Mouse (Mus musculus): ENCODE data around the gene Fis1. TPM values are rescaled to one million over a fixed set of nuclear protein-coding genes. Genes with fewer than 3 reads are reported as not detected.

Gene Fis1
- total RNA-seq (2021): 100 to 1,000 TPM; 211 to 213 TPM
- long read RNA-seq, experiment 1, transcript Fis1-201 (5 exons, 786 nt): major isoform, 144 of 183 reads
- long read RNA-seq, experiment 1, transcript Fis1-202 (5 exons, 948 nt): minor isoform, 21 of 183 reads
- long read RNA-seq, experiment 1, partial matches to known transcripts: 3 of 183 reads
- long read RNA-seq, experiment 1, other reads (novel, unspliced or antisense): 11 of 183 reads
- long read RNA-seq, experiment 2, transcript Fis1-201 (5 exons, 786 nt): major isoform, 110 of 161 reads
- long read RNA-seq, experiment 2, transcript Fis1-202 (5 exons, 948 nt): minor isoform, 17 of 161 reads
- long read RNA-seq, experiment 2, partial matches to known transcripts: 9 of 161 reads
- long read RNA-seq, experiment 2, other reads (novel, unspliced or antisense): 17 of 161 reads

- peak; percentile 89 to 91 for DNase-seq (ENCODE audit: low spot score in 2 of 2)
Measured at GRCm38 (mm10) chr5:136953015-136953414, at the start of gene Fis1. TSS of gene Fis1 (plus strand) at chr5:136953275.

GRCm38 (mm10) chr5:136904621-136905020 is 48.5 kb upstream of the Fis1 start:
- no peak for DNase-seq (ENCODE audit: low spot score in 2 of 2)

GRCm38 (mm10) chr5:136905630-136906029 is 47.4 kb upstream of the Fis1 start:
- DNase-seq (ENCODE audit: low spot score in 2 of 2): no peak

DNA sequence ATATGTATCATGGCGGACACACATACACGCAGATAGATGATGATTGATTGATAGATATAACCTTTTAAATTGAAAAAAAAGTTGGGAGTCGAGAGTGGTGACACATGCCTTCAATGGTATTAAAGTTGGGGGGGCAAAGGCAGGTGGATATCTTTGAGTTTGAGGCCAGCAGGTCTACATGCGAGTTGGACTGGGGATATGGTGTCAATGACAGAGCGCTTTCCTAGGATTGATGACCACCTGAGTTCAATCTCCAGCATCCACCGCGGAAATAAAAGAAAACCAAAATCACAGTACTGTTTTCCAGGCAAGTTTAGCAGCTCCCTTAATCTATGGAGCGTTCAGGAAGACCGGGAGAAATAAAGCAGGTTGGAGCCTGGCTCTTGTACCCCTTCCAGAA is 45.5 kb upstream of the Fis1 start:
- DNase-seq (ENCODE audit: low spot score in 2 of 2): no peak

DNA sequence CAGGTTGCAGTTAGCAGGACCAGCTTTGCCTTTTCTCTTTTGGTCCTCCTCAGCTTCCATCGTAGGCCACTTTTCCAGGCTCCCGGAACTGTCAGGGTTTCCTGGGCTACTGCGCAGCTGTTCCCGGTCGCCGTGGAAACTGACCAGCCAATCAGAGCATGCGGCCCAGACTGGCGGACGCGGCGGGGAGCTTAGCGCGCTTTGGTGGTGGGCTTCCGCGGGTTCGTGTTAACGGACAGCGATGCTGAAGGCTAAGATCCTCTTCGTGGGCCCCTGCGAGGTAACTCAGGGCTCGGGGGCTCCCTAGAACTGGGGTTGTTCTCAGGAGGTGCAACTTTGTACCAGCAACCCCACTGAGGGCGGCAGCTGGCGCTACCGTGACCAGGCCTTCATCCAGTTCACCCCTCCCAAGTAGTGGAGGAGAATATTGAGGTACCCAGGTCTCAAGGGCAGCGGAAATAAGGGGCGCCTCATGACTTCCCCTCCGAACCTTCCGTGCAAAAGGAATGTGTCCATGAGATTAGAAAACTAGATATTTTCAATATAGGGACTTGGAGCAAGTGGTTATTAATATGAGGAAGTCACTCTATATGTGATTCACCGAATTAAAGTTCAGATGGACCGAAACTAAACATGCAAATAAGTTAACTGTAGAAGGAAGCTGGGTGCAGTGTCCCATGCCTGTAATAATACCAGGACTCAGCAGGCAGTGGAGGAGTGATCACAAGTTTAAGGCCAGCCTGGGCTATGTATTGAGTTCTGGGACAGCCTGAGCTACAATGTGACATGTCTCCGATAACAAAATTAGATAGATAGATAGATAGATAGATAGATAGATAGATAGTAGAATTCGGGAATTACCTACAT is 44.9 kb upstream of the Fis1 start, which contains the start of gene Ift22:
Ift22 (plus strand) TSS at position 160 of the 867 bp plus-strand sequence.
- DNase-seq (ENCODE audit: low spot score in 2 of 2): peak; percentile 88 to 89

DNA sequence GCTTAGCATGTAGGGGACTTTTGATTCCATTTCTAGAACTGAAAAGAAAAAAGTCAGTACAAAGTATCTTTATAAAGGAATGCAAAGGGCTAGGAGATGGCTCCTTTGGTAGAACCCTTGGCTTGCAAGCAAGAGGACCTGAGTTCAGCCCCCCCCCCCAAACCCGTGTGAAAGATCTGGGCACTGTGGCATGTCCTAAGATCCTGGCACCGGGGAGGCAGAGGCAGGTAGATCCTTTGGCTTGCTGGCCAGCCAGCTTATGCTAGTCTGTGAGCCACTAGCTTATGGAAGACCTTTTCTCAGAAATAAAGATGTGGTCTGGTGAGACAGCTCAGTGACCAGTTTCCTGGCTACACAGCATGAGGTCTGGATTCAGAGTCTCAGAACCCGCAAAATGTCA is 38.9 kb upstream of the Fis1 start:
- no peak for DNase-seq (ENCODE audit: low spot score in 2 of 2)

- no peak for DNase-seq (ENCODE audit: low spot score in 2 of 2)
Measured at GRCm38 (mm10) chr5:136917613-136918242, 35.3 kb upstream of the Fis1 start.

- peak; percentile 16 to 51 for DNase-seq (ENCODE audit: low spot score in 2 of 2)
Measured at GRCm38 (mm10) chr5:136918655-136919472, 34.2 kb upstream of the Fis1 start.

- no peak for DNase-seq (ENCODE audit: low spot score in 2 of 2)
Measured at GRCm38 (mm10) chr5:136919546-136920301, 33.4 kb upstream of the Fis1 start.

- DNase-seq (ENCODE audit: low spot score in 2 of 2): no peak
Measured at GRCm38 (mm10) chr5:136922830-136923229, 30.2 kb upstream of the Fis1 start.

GRCm38 (mm10) chr5:136923751-136924478 is 29.2 kb upstream of the Fis1 start:
- no peak for DNase-seq (ENCODE audit: low spot score in 2 of 2)

DNA sequence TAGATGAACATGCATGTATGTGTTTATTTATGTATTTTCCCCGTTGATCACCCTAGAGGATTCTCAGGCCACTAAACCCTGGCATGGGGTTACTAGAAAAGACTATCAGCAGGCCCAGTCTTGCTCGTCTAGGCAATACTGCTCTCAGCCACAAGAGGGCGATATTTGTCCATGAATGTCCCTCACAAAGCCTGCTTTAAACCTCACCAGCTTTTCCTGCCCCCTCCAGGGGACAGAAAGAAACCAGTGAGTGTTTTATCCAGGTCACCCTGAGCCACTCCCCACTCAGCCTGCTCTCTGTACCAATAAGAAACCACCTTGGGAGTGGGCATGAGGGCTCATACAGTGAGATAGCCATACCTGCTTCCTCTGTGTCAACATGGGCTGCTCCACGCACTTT is 24.0 kb upstream of the Fis1 start:
- DNase-seq (ENCODE audit: low spot score in 2 of 2): peak; percentile 52 to 62

- DNase-seq (ENCODE audit: low spot score in 2 of 2): no peak
Measured at GRCm38 (mm10) chr5:136931896-136932295, 21.2 kb upstream of the Fis1 start.

- DNase-seq (ENCODE audit: low spot score in 2 of 2): no peak
Measured at GRCm38 (mm10) chr5:136932956-136933355, 20.1 kb upstream of the Fis1 start.

DNA sequence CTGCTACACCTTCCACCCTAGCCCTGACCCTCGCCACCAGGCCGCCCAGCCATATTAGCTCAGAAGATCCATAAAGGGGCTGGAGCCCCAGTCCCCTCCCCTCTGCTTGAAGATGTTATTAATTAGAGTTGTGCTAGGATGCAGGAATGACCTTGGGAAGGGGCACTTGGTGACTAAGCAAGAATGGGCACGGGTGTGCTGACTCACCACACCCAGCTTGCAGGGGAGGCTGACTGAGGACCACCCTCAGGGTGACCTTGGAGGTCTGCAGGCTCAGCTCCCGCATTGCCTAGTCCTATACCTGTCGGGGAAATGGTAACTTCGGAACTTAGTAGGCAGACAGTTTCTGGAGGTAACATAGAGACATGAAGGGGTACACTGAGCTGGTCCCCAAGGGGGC is 19.1 kb upstream of the Fis1 start:
- DNase-seq (ENCODE audit: low spot score in 2 of 2): no peak

DNA sequence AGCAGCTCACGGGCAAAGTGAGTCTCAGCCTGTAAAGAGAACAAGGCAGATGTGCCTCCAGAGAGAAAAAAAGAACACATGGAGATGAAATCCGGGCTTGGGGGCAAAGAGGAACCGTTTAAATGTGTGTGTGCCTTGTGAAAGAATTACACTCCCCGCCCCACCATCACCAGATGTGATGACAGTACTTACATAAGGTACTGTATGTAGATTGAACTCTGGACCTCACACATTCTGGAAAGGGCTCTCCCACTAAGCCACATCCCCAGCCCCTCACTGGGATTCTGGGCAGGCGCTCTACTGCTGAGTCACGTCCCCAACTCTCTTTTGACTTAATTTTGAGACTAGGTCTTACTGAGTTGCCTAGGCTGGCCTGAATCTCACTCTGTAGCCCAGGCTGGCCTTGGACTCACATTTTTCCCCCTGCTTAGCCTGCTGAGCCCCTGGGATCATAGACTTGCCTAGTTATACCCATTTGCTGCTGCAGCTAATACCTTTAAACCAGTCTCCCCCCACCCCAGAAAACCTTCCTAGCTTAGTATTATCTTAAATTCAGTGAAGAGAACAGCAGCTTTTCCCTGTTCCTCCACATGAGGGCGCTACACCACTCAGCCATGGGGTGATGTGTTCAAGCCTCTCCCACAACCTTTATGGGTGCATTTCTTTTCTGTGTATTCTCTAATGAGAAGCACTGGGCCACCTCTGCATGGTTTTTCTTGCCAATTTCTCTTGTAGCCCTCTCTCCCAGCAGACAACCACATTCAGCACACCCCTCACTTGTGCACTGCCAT is 17.0 kb upstream of the Fis1 start:
- DNase-seq (ENCODE audit: low spot score in 2 of 2): no peak

- no peak for DNase-seq (ENCODE audit: low spot score in 2 of 2)
Measured at GRCm38 (mm10) chr5:136936750-136937149, 16.3 kb upstream of the Fis1 start.

GRCm38 (mm10) chr5:136937621-136938020 is 15.5 kb upstream of the Fis1 start:
- no peak for DNase-seq (ENCODE audit: low spot score in 2 of 2)
